ENCODE assay signal across 8 mouse cellular contexts in genomic region chr11:70561937-70562286, GRCm38 (mm10). TPM values are rescaled to one million over a fixed set of nuclear protein-coding genes. Genes with fewer than 3 reads are reported as not detected.
DNase-seq lines count a peak whose midpoint lies in the region; ATAC-seq and TF ChIP-seq lines count a peak whose summit lies in the region.

No protein-coding gene starts in this region.

- no peak for DNase-seq in heart, postnatal 0 days (ENCODE audit: low spot score)
- DNase-seq in heart, adult 8-10 months (ENCODE audit: low spot score): no peak
- no peak for DNase-seq in MEL (ENCODE audit: low read depth, low spot score)
- DNase-seq in cerebellum, adult 18-20 months: no peak
- no peak for DNase-seq in layer of hippocampus, postnatal 10 days (ENCODE audit: low spot score in 2 of 2)
- DNase-seq in spleen, postnatal 36 days (ENCODE audit: low spot score in 2 of 2): no peak

- no peaks in the 10 kb centered on the region for H3K4me1 ChIP-seq in heart, postnatal 0 days (ENCODE audit: control insufficient read depth, insufficient read depth)
- H3K4me1 ChIP-seq in MEL (ENCODE audit: control insufficient read depth in 1 of 2, insufficient read depth in 2 of 2, low read length in 2 of 2): peaks cover 0 to 27% of the 10 kb centered on the region in 2 experiments; a peak in 3 of 4 replicates
- peaks cover 37% of the 10 kb centered on the region for H3K4me1 ChIP-seq in hindbrain, embryonic 12.5 days
- H3K4me1 ChIP-seq in midbrain, embryonic 12.5 days: peaks cover 37% of the 10 kb centered on the region

- WGBS in heart, postnatal 0 days: 0% methylated on average over 2 of the region's 2 CpGs
- 2% methylated on average over 2 of the region's 2 CpGs for WGBS in hindbrain, embryonic 12.5 days
- 0% methylated on average over 2 of the region's 2 CpGs for WGBS in midbrain, embryonic 12.5 days

- H3K9me3 ChIP-seq in heart, postnatal 0 days (replicated peaks; ENCODE audit: control insufficient read depth, low read length): no peaks in the 10 kb centered on the region
- H3K9me3 ChIP-seq in MEL (replicated peaks; ENCODE audit: insufficient read depth, low read length): no peaks in the 10 kb centered on the region
- H3K9me3 ChIP-seq in hindbrain, embryonic 12.5 days (replicated peaks): no peaks in the 10 kb centered on the region
- H3K9me3 ChIP-seq in midbrain, embryonic 12.5 days: no peaks in the 10 kb centered on the region

- no peak overlapping the region for H3K27ac ChIP-seq in heart, postnatal 0 days (ENCODE audit: low read depth)
- no peak overlapping the region for H3K27ac ChIP-seq in MEL (ENCODE audit: control insufficient read depth, low read depth, low read length)
- peak overlapping the region; percentile 87 for H3K27ac ChIP-seq in hindbrain, embryonic 12.5 days
- H3K27ac ChIP-seq in midbrain, embryonic 12.5 days (replicated peaks): peak overlapping the region; percentile 85

- no peak for TF ChIP-seq CTCF in heart, postnatal 0 days (IDR thresholded peaks at IDR 0.05; ENCODE audit: low read depth)
- TF ChIP-seq CTCF in MEL (IDR thresholded peaks at IDR 0.05 in 2 of 3, conservative IDR thresholded peaks at IDR 0.05 in 1 of 3; ENCODE audit: control insufficient read depth in 1 of 3, insufficient read depth in 1 of 3, low read depth in 2 of 3, low read length in 3 of 3, poor library complexity in 1 of 3, severe bottlenecking in 1 of 3): no peak

- H3K27me3 ChIP-seq in heart, postnatal 0 days (ENCODE audit: control insufficient read depth, insufficient read depth, low read length): no peaks in the 10 kb centered on the region
- H3K27me3 ChIP-seq in MEL (ENCODE audit: control insufficient read depth in 1 of 2, insufficient read depth in 2 of 2, low read length in 2 of 2): no peaks in the 10 kb centered on the region
- no peaks in the 10 kb centered on the region for H3K27me3 ChIP-seq in hindbrain, embryonic 12.5 days
- no peaks in the 10 kb centered on the region for H3K27me3 ChIP-seq in midbrain, embryonic 12.5 days

- TF ChIP-seq EP300 in heart, postnatal 0 days (IDR thresholded peaks at IDR 0.05; ENCODE audit: low read depth): no peak
- no peak for TF ChIP-seq EP300 in MEL (IDR thresholded peaks at IDR 0.05; ENCODE audit: low read depth in 1 of 2, low read length in 2 of 2)

- H3K36me3 ChIP-seq in heart, postnatal 0 days (replicated peaks; ENCODE audit: control insufficient read depth, insufficient read depth, low read length): peaks cover 3% of the 10 kb centered on the region; the same call in 1 of the 2 replicates
- H3K36me3 ChIP-seq in MEL (ENCODE audit: control insufficient read depth in 1 of 2, insufficient read depth in 2 of 2, low read length in 2 of 2): peaks cover 0 to 19% of the 10 kb centered on the region in 2 experiments; a peak in 2 of 4 replicates
- H3K36me3 ChIP-seq in hindbrain, embryonic 12.5 days: no peaks in the 10 kb centered on the region
- H3K36me3 ChIP-seq in midbrain, embryonic 12.5 days: no peaks in the 10 kb centered on the region

- H3K79me2 ChIP-seq in MEL (ENCODE audit: control insufficient read depth, insufficient read depth, low read length, poor library complexity): peaks cover 21% of the 10 kb centered on the region

- no peak for ATAC-seq in heart, postnatal 0 days (ENCODE audit: insufficient read depth, low read depth)
- ATAC-seq in hindbrain, embryonic 12.5 days (ENCODE audit: low FRiP score): no peak
- no peak for ATAC-seq in midbrain, embryonic 12.5 days (ENCODE audit: low FRiP score, low read depth)

- TF ChIP-seq RAD21 in MEL (IDR thresholded peaks at IDR 0.05; ENCODE audit: low read depth, low read length): no peak

- no peak overlapping the region for H3K9ac ChIP-seq in heart, postnatal 0 days (replicated peaks; ENCODE audit: low read depth, low read length)
- H3K9ac ChIP-seq in MEL (ENCODE audit: control insufficient read depth, low read depth, low read length, poor library complexity, severe bottlenecking): peak overlapping the region; percentile 83
- peak overlapping the region; percentile 91 for H3K9ac ChIP-seq in hindbrain, embryonic 12.5 days
- H3K9ac ChIP-seq in midbrain, embryonic 12.5 days (replicated peaks): peak overlapping the region; percentile 87; the same call in 1 of the 2 replicates

- no peak for TF ChIP-seq POLR2A in MEL (IDR thresholded peaks at IDR 0.05; ENCODE audit: control insufficient read depth in 1 of 2, insufficient read depth in 1 of 2, low read depth in 1 of 2, low read length in 2 of 2, poor library complexity in 1 of 2)

- peak overlapping the region; percentile 77 for H3K4me3 ChIP-seq in heart, postnatal 0 days (ENCODE audit: low read depth, low read length)
- H3K4me3 ChIP-seq in MEL (ENCODE audit: control insufficient read depth in 1 of 2, insufficient read depth in 1 of 2, low read depth in 2 of 2, low read length in 2 of 2): peak overlapping the region; percentile 73 to 75
- peak overlapping the region; percentile 84 for H3K4me3 ChIP-seq in hindbrain, embryonic 12.5 days
- H3K4me3 ChIP-seq in midbrain, embryonic 12.5 days: peak overlapping the region; percentile 91

- H3K4me2 ChIP-seq in heart, postnatal 0 days (ENCODE audit: low read depth, low read length): peak overlapping the region; percentile 85
- peak overlapping the region; percentile 95 for H3K4me2 ChIP-seq in hindbrain, embryonic 12.5 days (replicated peaks)
- H3K4me2 ChIP-seq in midbrain, embryonic 12.5 days (replicated peaks): peak overlapping the region; percentile 98

TF ChIP-seq in MEL, 35 proteins besides CTCF, POLR2A, EP300 and RAD21:
- TF ChIP-seq MAX (IDR thresholded peaks at IDR 0.05; ENCODE audit: low read length): no peak
- 0 out of 2 replicates have a peak, but pooled peaks have one; percentile 27 for TF ChIP-seq MYC (IDR thresholded peaks at IDR 0.05; ENCODE audit: low read depth, low read length)

RNA-seq across cellular contexts. Expression of gene Mink1, which starts 0.8 kb away (rescaled TPM):
- 20.4 and 38.0 TPM in 2 replicates for total RNA-seq in heart, postnatal 0 days (2014; rRNA removed; ENCODE audit: low replicate concordance)
- 5.0 and 5.2 TPM in 2 replicates for polyA plus RNA-seq in heart, postnatal 0 days (2015; fragmentation: Nextera tagmentation; extraction: Ambion mirVana)
- 10 to 100 TPM; 47.8 to 52.8 (median 49.4) TPM for total RNA-seq in heart, adult 8-10 months (2022)
- total RNA-seq in MEL (2012; rRNA removed): 25.0 and 33.8 TPM in 2 replicates
- 100 to 1,000 TPM in 1 of 2 experiments, 10 to 100 TPM in 1; 57.3 to 230 TPM for polyA plus RNA-seq in MEL (2012; ENCODE audit: insufficient read depth in 1 of 2, insufficient read length in 2 of 2, low read depth in 1 of 2, low replicate concordance in 2 of 2, missing spikeins in 1 of 2)
- polyA plus RNA-seq in hindbrain, embryonic 12.5 days (2016; fragmentation: Nextera tagmentation; extraction: Ambion mirVana): 17.3 and 19.1 TPM in 2 replicates
- 14.7 and 16.8 TPM in 2 replicates for polyA plus RNA-seq in midbrain, embryonic 12.5 days (2016; fragmentation: Nextera tagmentation; extraction: Ambion mirVana)
- 100 to 1,000 TPM; 208 to 249 TPM for total RNA-seq in layer of hippocampus, postnatal 10 days (2021)

RNA-seq across cellular contexts. Expression of gene Pld2, which starts 22.0 kb away (rescaled TPM):
- total RNA-seq in heart, postnatal 0 days (2014; rRNA removed; ENCODE audit: low replicate concordance): 14.5 and 18.5 TPM in 2 replicates
- polyA plus RNA-seq in heart, postnatal 0 days (2015; fragmentation: Nextera tagmentation; extraction: Ambion mirVana): 5.4 and 6.8 TPM in 2 replicates
- total RNA-seq in heart, adult 8-10 months (2022): 1 to 10 TPM; 6.2 to 8.6 (median 8.2) TPM
- 0.07 and 0.15 TPM in 2 replicates for total RNA-seq in MEL (2012; rRNA removed)
- polyA plus RNA-seq in MEL (2012; ENCODE audit: insufficient read depth in 1 of 2, insufficient read length in 2 of 2, low read depth in 1 of 2, low replicate concordance in 2 of 2, missing spikeins in 1 of 2): under 1 TPM in 1 of 2 experiments, not detected in 1; 0.39 TPM
- polyA plus RNA-seq in hindbrain, embryonic 12.5 days (2016; fragmentation: Nextera tagmentation; extraction: Ambion mirVana): 7.2 and 7.8 TPM in 2 replicates
- 4.0 and 5.7 TPM in 2 replicates for polyA plus RNA-seq in midbrain, embryonic 12.5 days (2016; fragmentation: Nextera tagmentation; extraction: Ambion mirVana)
- 10 to 100 TPM; 25.0 to 25.6 TPM for total RNA-seq in layer of hippocampus, postnatal 10 days (2021)

RNA-seq across cellular contexts. Expression of gene Gm40193, which starts 29.2 kb away (rescaled TPM):
- total RNA-seq in heart, postnatal 0 days (2014; rRNA removed; ENCODE audit: low replicate concordance): not detected in 2 replicates
- not detected in 2 replicates for polyA plus RNA-seq in heart, postnatal 0 days (2015; fragmentation: Nextera tagmentation; extraction: Ambion mirVana)
- total RNA-seq in heart, adult 8-10 months (2022): not detected
- total RNA-seq in MEL (2012; rRNA removed): not detected in 2 replicates
- polyA plus RNA-seq in MEL (2012; ENCODE audit: insufficient read depth in 1 of 2, insufficient read length in 2 of 2, low read depth in 1 of 2, low replicate concordance in 2 of 2, missing spikeins in 1 of 2): not detected
- polyA plus RNA-seq in hindbrain, embryonic 12.5 days (2016; fragmentation: Nextera tagmentation; extraction: Ambion mirVana): not detected in 2 replicates
- polyA plus RNA-seq in midbrain, embryonic 12.5 days (2016; fragmentation: Nextera tagmentation; extraction: Ambion mirVana): not detected in 2 replicates
- not detected for total RNA-seq in layer of hippocampus, postnatal 10 days (2021)

RNA-seq across cellular contexts. Expression of gene Psmb6, which starts 36.7 kb away (rescaled TPM):
- 474 and 521 TPM in 2 replicates for total RNA-seq in heart, postnatal 0 days (2014; rRNA removed; ENCODE audit: low replicate concordance)
- polyA plus RNA-seq in heart, postnatal 0 days (2015; fragmentation: Nextera tagmentation; extraction: Ambion mirVana): 640 and 644 TPM in 2 replicates
- 100 to 1,000 TPM; 218 to 249 (median 234) TPM for total RNA-seq in heart, adult 8-10 months (2022)
- total RNA-seq in MEL (2012; rRNA removed): 602 and 671 TPM in 2 replicates
- 100 to 1,000 TPM in 1 of 2 experiments, not detected in 1; 462 TPM for polyA plus RNA-seq in MEL (2012; ENCODE audit: insufficient read depth in 1 of 2, insufficient read length in 2 of 2, low read depth in 1 of 2, low replicate concordance in 2 of 2, missing spikeins in 1 of 2)
- 679 and 744 TPM in 2 replicates for polyA plus RNA-seq in hindbrain, embryonic 12.5 days (2016; fragmentation: Nextera tagmentation; extraction: Ambion mirVana)
- 774 and 783 TPM in 2 replicates for polyA plus RNA-seq in midbrain, embryonic 12.5 days (2016; fragmentation: Nextera tagmentation; extraction: Ambion mirVana)
- 100 to 1,000 TPM; 221 to 229 TPM for total RNA-seq in layer of hippocampus, postnatal 10 days (2021)

RNA-seq across cellular contexts. Expression of gene Gltpd2, which starts 42.9 kb away (rescaled TPM):
- total RNA-seq in heart, postnatal 0 days (2014; rRNA removed; ENCODE audit: low replicate concordance): not detected in 2 replicates
- 0.34 TPM in 1 of 2 replicates, not detected in the other for polyA plus RNA-seq in heart, postnatal 0 days (2015; fragmentation: Nextera tagmentation; extraction: Ambion mirVana)
- not detected for total RNA-seq in heart, adult 8-10 months (2022)
- total RNA-seq in MEL (2012; rRNA removed): not detected in 2 replicates
- polyA plus RNA-seq in MEL (2012; ENCODE audit: insufficient read depth in 1 of 2, insufficient read length in 2 of 2, low read depth in 1 of 2, low replicate concordance in 2 of 2, missing spikeins in 1 of 2): under 1 TPM in 1 of 2 experiments, not detected in 1; 0.06 TPM
- 0.36 TPM in 1 of 2 replicates, not detected in the other for polyA plus RNA-seq in hindbrain, embryonic 12.5 days (2016; fragmentation: Nextera tagmentation; extraction: Ambion mirVana)
- 0.26 TPM in 1 of 2 replicates, not detected in the other for polyA plus RNA-seq in midbrain, embryonic 12.5 days (2016; fragmentation: Nextera tagmentation; extraction: Ambion mirVana)
- not detected for total RNA-seq in layer of hippocampus, postnatal 10 days (2021)

Comparison
In these comparisons a context has a peak if more than half of its experiments do, and no peak if none do; other contexts are left out.
1. H3K27ac ChIP-seq: peak in hindbrain, embryonic 12.5 days (single experiment) and midbrain, embryonic 12.5 days (single experiment); none in heart, postnatal 0 days (single experiment) and MEL (single experiment).
2. Peak in every context shown above with its lines, with median percentiles within 50 percentile points of each other: H3K4me2 ChIP-seq and H3K4me3 ChIP-seq.